Mouse (Mus musculus): ENCODE data around the gene Nprl3. TPM values are rescaled to one million over a fixed set of nuclear protein-coding genes. Genes with fewer than 3 reads are reported as not detected.

Gene Nprl3
- total and polyA plus RNA-seq, 2 experiments: 13.4 to 65.4 TPM

- Histone ChIP-seq H3K9ac (ENCODE audit: low read depth, low read length) (no peak overlapping the region), H3K4me1 (ENCODE audit: control insufficient read depth, insufficient read depth, low read length) (no peaks in the 10 kb centered on the region; the same call in 1 of the 2 replicates), H3K36me3 (ENCODE audit: control insufficient read depth, insufficient read depth, low read length) (no peaks in the 10 kb centered on the region), H3K27me3 (ENCODE audit: control insufficient read depth, insufficient read depth, low read length) (no peaks in the 10 kb centered on the region), H3K4me3 (ENCODE audit: insufficient read depth, low read depth, low read length) (no peak overlapping the region), H3K27ac (replicated peaks; ENCODE audit: insufficient read depth, low read depth, low read length) (no peak overlapping the region), H3K79me2 (ENCODE audit: control insufficient read depth, insufficient read depth, low read length) (peaks cover 5% of the 10 kb centered on the region; the same call in 1 of the 2 replicates)
- no peak for TF ChIP-seq CTCF (IDR thresholded peaks at IDR 0.05; ENCODE audit: low read depth, low read length)
- TF ChIP-seq POLR2A (IDR thresholded peaks at IDR 0.05; ENCODE audit: extremely low read depth, insufficient read depth, low read length): no peak
- no peak for DNase-seq (ENCODE audit: extremely low read depth, low read depth, low spot score)
- WGBS: 57% methylated on average over 4 of the region's 4 CpGs
These were observed 3.7 kb upstream of the Nprl3 start for GRCm38 (mm10) chr11:32271178-32271577.

- Histone ChIP-seq H3K79me2 (ENCODE audit: control insufficient read depth, insufficient read depth, low read length) (peaks cover 9% of the 10 kb centered on the region; the same call in 1 of the 2 replicates), H3K4me1 (ENCODE audit: control insufficient read depth, insufficient read depth, low read length) (no peaks in the 10 kb centered on the region; the same call in 1 of the 2 replicates), H3K9ac (ENCODE audit: low read depth, low read length) (no peak overlapping the region), H3K27me3 (ENCODE audit: control insufficient read depth, insufficient read depth, low read length) (no peaks in the 10 kb centered on the region), H3K4me3 (ENCODE audit: insufficient read depth, low read depth, low read length) (no peak overlapping the region), H3K27ac (replicated peaks; ENCODE audit: insufficient read depth, low read depth, low read length) (no peak overlapping the region), H3K36me3 (ENCODE audit: control insufficient read depth, insufficient read depth, low read length) (no peaks in the 10 kb centered on the region)
- WGBS: 83% methylated on average over 5 of the region's 5 CpGs
- no peak for DNase-seq (ENCODE audit: extremely low read depth, low read depth, low spot score)
- no peak for TF ChIP-seq POLR2A (IDR thresholded peaks at IDR 0.05; ENCODE audit: extremely low read depth, insufficient read depth, low read length)
- no peak for TF ChIP-seq CTCF (IDR thresholded peaks at IDR 0.05; ENCODE audit: low read depth, low read length)
These were observed 1.4 kb upstream of the Nprl3 start for GRCm38 (mm10) chr11:32268952-32269351.

GRCm38 (mm10) chr11:32267964-32268363 is 457 bp upstream of the Nprl3 start:
- Histone ChIP-seq H3K79me2 (ENCODE audit: control insufficient read depth, insufficient read depth, low read length) (peaks cover 9% of the 10 kb centered on the region; the same call in 1 of the 2 replicates), H3K9ac (ENCODE audit: low read depth, low read length) (no peak overlapping the region), H3K27me3 (ENCODE audit: control insufficient read depth, insufficient read depth, low read length) (no peaks in the 10 kb centered on the region), H3K36me3 (ENCODE audit: control insufficient read depth, insufficient read depth, low read length) (no peaks in the 10 kb centered on the region), H3K27ac (replicated peaks; ENCODE audit: insufficient read depth, low read depth, low read length) (no peak overlapping the region), H3K4me3 (ENCODE audit: insufficient read depth, low read depth, low read length) (no peak overlapping the region), H3K4me1 (ENCODE audit: control insufficient read depth, insufficient read depth, low read length) (no peaks in the 10 kb centered on the region; the same call in 1 of the 2 replicates)
- WGBS: 35% methylated on average over 5 of the region's 5 CpGs
- DNase-seq (ENCODE audit: extremely low read depth, low read depth, low spot score): no peak
- TF ChIP-seq POLR2A (IDR thresholded peaks at IDR 0.05; ENCODE audit: extremely low read depth, insufficient read depth, low read length) (no peak), CTCF (IDR thresholded peaks at IDR 0.05; ENCODE audit: low read depth, low read length) (no peak)

GRCm38 (mm10) chr11:32266776-32267175 is 731 bp downstream of the Nprl3 start:
- Histone ChIP-seq H3K36me3 (ENCODE audit: control insufficient read depth, insufficient read depth, low read length) (peaks cover 4% of the 10 kb centered on the region), H3K27ac (replicated peaks; ENCODE audit: insufficient read depth, low read depth, low read length) (peak overlapping the region; percentile 73; the same call in 1 of the 2 replicates), H3K4me1 (ENCODE audit: control insufficient read depth, insufficient read depth, low read length) (no peaks in the 10 kb centered on the region; the same call in 1 of the 2 replicates), H3K79me2 (ENCODE audit: control insufficient read depth, insufficient read depth, low read length) (peaks cover 9% of the 10 kb centered on the region; the same call in 1 of the 2 replicates), H3K9ac (ENCODE audit: low read depth, low read length) (peak overlapping the region; percentile 91; the same call in 1 of the 2 replicates), H3K4me3 (ENCODE audit: insufficient read depth, low read depth, low read length) (peak overlapping the region; percentile 97), H3K27me3 (ENCODE audit: control insufficient read depth, insufficient read depth, low read length) (no peaks in the 10 kb centered on the region)
- 28% methylated on average over 6 of the region's 6 CpGs for WGBS
- TF ChIP-seq POLR2A (IDR thresholded peaks at IDR 0.05; ENCODE audit: extremely low read depth, insufficient read depth, low read length) (no peak), CTCF (IDR thresholded peaks at IDR 0.05; ENCODE audit: low read depth, low read length) (no peak)
- peak; percentile 1 for DNase-seq (ENCODE audit: extremely low read depth, low read depth, low spot score)

GRCm38 (mm10) chr11:32266194-32266593 is 1.3 kb downstream of the Nprl3 start:
- DNase-seq (ENCODE audit: extremely low read depth, low read depth, low spot score): no peak
- Histone ChIP-seq H3K36me3 (ENCODE audit: control insufficient read depth, insufficient read depth, low read length) (peaks cover 8% of the 10 kb centered on the region), H3K4me3 (ENCODE audit: insufficient read depth, low read depth, low read length) (no peak overlapping the region), H3K79me2 (ENCODE audit: control insufficient read depth, insufficient read depth, low read length) (peaks cover 9% of the 10 kb centered on the region; the same call in 1 of the 2 replicates), H3K9ac (ENCODE audit: low read depth, low read length) (no peak overlapping the region), H3K4me1 (ENCODE audit: control insufficient read depth, insufficient read depth, low read length) (no peaks in the 10 kb centered on the region; the same call in 1 of the 2 replicates), H3K27ac (replicated peaks; ENCODE audit: insufficient read depth, low read depth, low read length) (no peak overlapping the region), H3K27me3 (ENCODE audit: control insufficient read depth, insufficient read depth, low read length) (no peaks in the 10 kb centered on the region)
- 98% methylated on average over 6 of the region's 6 CpGs for WGBS
- TF ChIP-seq POLR2A (IDR thresholded peaks at IDR 0.05; ENCODE audit: extremely low read depth, insufficient read depth, low read length) (no peak), CTCF (IDR thresholded peaks at IDR 0.05; ENCODE audit: low read depth, low read length) (no peak)

- no peak for DNase-seq (ENCODE audit: extremely low read depth, low read depth, low spot score)
- no peaks in the 10 kb centered on the region; the same call in 1 of the 2 replicates for H3K4me1 ChIP-seq (ENCODE audit: control insufficient read depth, insufficient read depth, low read length)
- H3K27ac ChIP-seq (replicated peaks; ENCODE audit: insufficient read depth, low read depth, low read length): no peak overlapping the region
These were observed 2.3 kb downstream of the Nprl3 start for GRCm38 (mm10) chr11:32265117-32265738.

More at GRCm38 (mm10) chr11:32265117-32265738, 2.3 kb downstream of the Nprl3 start:
- no peak overlapping the region for H3K9ac ChIP-seq (ENCODE audit: low read depth, low read length)
- peaks cover 9% of the 10 kb centered on the region; the same call in 1 of the 2 replicates for H3K79me2 ChIP-seq (ENCODE audit: control insufficient read depth, insufficient read depth, low read length)
- no peak overlapping the region for H3K4me3 ChIP-seq (ENCODE audit: insufficient read depth, low read depth, low read length)
- WGBS: 96% methylated on average over 3 of the region's 3 CpGs
- no peaks in the 10 kb centered on the region for H3K27me3 ChIP-seq (ENCODE audit: control insufficient read depth, insufficient read depth, low read length)
- H3K36me3 ChIP-seq (ENCODE audit: control insufficient read depth, insufficient read depth, low read length): peaks cover 11% of the 10 kb centered on the region
- no peak for TF ChIP-seq POLR2A (IDR thresholded peaks at IDR 0.05; ENCODE audit: extremely low read depth, insufficient read depth, low read length)

Data from liver, adult 2 months (tissue).